Mouse (Mus musculus) limb, embryonic 11.5 days (tissue): ENCODE measurements around the gene Cenpm. TPM values are rescaled to one million over a fixed set of nuclear protein-coding genes. Genes with fewer than 3 reads are reported as not detected.

Experiments
- ATAC-seq: fragments of 200-750 bp; cut with Nextera tagmentation; 2 replicates; pipeline ENCODE4 v1.8.0; 2017; ENCODE audit warnings: low read depth; ENCODE audit not compliant: insufficient number of reproducible peaks, low FRiP score, low TSS enrichment
- DNase-seq: peaks from one replicate; pipeline ENCODE4 v3.0.0-alpha.2; 2015; ENCODE audit warnings: low spot score
- H3K27ac ChIP-seq: fragments of 300-500 bp; sonication (generic); replicated peaks from 2 replicates; pipeline ENCODE4 v1.5.1; 2014; ENCODE audit warnings: low read depth, mild to moderate bottlenecking, low read length
- H3K27me3 ChIP-seq: fragments of 300-500 bp; sonication (generic); 2 replicates; pipeline ENCODE4 v1.6.1; 2014; ENCODE audit warnings: mild to moderate bottlenecking, low read length, mixed read lengths; ENCODE audit not compliant: control insufficient read depth, insufficient read depth
- H3K36me3 ChIP-seq: fragments of 300-500 bp; sonication (generic); 2 replicates; pipeline ENCODE4 v1.6.1; 2014; ENCODE audit warnings: mild to moderate bottlenecking, low read length, moderate library complexity, mixed read lengths; ENCODE audit not compliant: control insufficient read depth, insufficient read depth
- H3K4me1 ChIP-seq: fragments of 300-500 bp; sonication (generic); 2 replicates; pipeline ENCODE4 v1.6.1; 2014; ENCODE audit warnings: low read length, mixed read lengths; ENCODE audit not compliant: control insufficient read depth, insufficient read depth
- H3K4me2 ChIP-seq: fragments of 300-500 bp; sonication (generic); 2 replicates; pipeline ENCODE4 v1.6.1; 2014; ENCODE audit warnings: low read depth, mild to moderate bottlenecking, moderate library complexity; ENCODE audit not compliant: severe bottlenecking
- H3K4me3 ChIP-seq: fragments of 300-500 bp; sonication (generic); 2 replicates; pipeline ENCODE4 v1.5.1; 2014; ENCODE audit warnings: low read depth, low read length
- H3K9ac ChIP-seq: fragments of 300-500 bp; sonication (generic); 2 replicates; pipeline ENCODE4 v1.6.1; 2014; ENCODE audit warnings: mild to moderate bottlenecking, low read length
- H3K9me3 ChIP-seq: fragments of 300-500 bp; sonication (generic); 2 replicates; pipeline ENCODE4 v1.6.1; 2016; ENCODE audit warnings: low read length; ENCODE audit not compliant: control insufficient read depth
- WGBS: fragments of 180-500 bp; shearing (Covaris S2); extraction: QIAGEN DNeasy Blood & Tissue Kit; methylation state at CpG from one replicate; pipeline ENCODE4 v1.1.7; 2014; 5-methylcytosine and 5-hydroxymethylcytosine counted together
- polyA plus RNA-seq: library from polyadenylated mRNA; unstranded; fragments of >200 nt; fragmentation: Nextera tagmentation; extraction: Ambion mirVana; gene quantifications from 2 replicates; pipeline ENCODE4 v1.2.1, GENCODE M21; 2014

Cenpm gene
- polyA plus RNA-seq, 1 experiment from 2014 or later: 89.3 TPM

- H3K9ac ChIP-seq: no peak overlapping the region
- H3K4me2 ChIP-seq: no peak overlapping the region
- ATAC-seq (no peak), DNase-seq (peak; percentile 62)
- H3K36me3 ChIP-seq: peaks cover 58% of the 10 kb centered on the region
- no peaks in the 10 kb centered on the region for H3K4me1 ChIP-seq
- H3K9me3 ChIP-seq: peaks cover 4% of the 10 kb centered on the region; the same call in 1 of the 2 replicates
- WGBS: 96% methylated on average over 10 of the region's 10 CpGs
- H3K27ac ChIP-seq: no peak overlapping the region
- H3K27me3 ChIP-seq: no peaks in the 10 kb centered on the region
- H3K4me3 ChIP-seq: no peak overlapping the region
These were observed 55.9 kb downstream of the Cenpm start for GRCm38 (mm10) chr15:82188481-82189240.

- Histone ChIP-seq H3K36me3 (peaks cover 56% of the 10 kb centered on the region), H3K27ac (no peak overlapping the region), H3K4me2 (no peak overlapping the region), H3K27me3 (no peaks in the 10 kb centered on the region), H3K9ac (no peak overlapping the region), H3K9me3 (peaks cover 4% of the 10 kb centered on the region; the same call in 1 of the 2 replicates), H3K4me3 (no peak overlapping the region), H3K4me1 (no peaks in the 10 kb centered on the region)
- WGBS: 89% methylated on average over 1 of the region's 1 CpGs
- no peak for ATAC-seq
- DNase-seq: no peak
These were observed 56.6 kb downstream of the Cenpm start for GRCm38 (mm10) chr15:82187924-82188323.

- Histone ChIP-seq H3K27me3 (no peaks in the 10 kb centered on the region), H3K4me3 (no peak overlapping the region), H3K4me1 (no peaks in the 10 kb centered on the region), H3K4me2 (no peak overlapping the region), H3K27ac (no peak overlapping the region), H3K9me3 (peaks cover 4% of the 10 kb centered on the region; the same call in 1 of the 2 replicates), H3K36me3 (peaks cover 54% of the 10 kb centered on the region), H3K9ac (no peak overlapping the region)
- 92% methylated on average over 4 of the region's 4 CpGs for WGBS
- no peak for DNase-seq
- no peak for ATAC-seq
These were observed 57.1 kb downstream of the Cenpm start for GRCm38 (mm10) chr15:82187401-82187800.

- WGBS: 93% methylated on average over 5 of the region's 5 CpGs
- no peaks in the 10 kb centered on the region for H3K4me1 ChIP-seq
- DNase-seq (no peak), ATAC-seq (no peak)
- H3K4me2 ChIP-seq: no peak overlapping the region
- H3K9ac ChIP-seq: no peak overlapping the region
- H3K4me3 ChIP-seq: no peak overlapping the region
- H3K27ac ChIP-seq: no peak overlapping the region
- H3K36me3 ChIP-seq: peaks cover 54% of the 10 kb centered on the region
- H3K27me3 ChIP-seq: no peaks in the 10 kb centered on the region
- H3K9me3 ChIP-seq: peaks cover 4% of the 10 kb centered on the region; the same call in 1 of the 2 replicates
These were observed 57.6 kb downstream of the Cenpm start for GRCm38 (mm10) chr15:82186931-82187330.

GRCm38 (mm10) chr15:82186131-82186530 lies 58.4 kb downstream of the Cenpm start:
- Histone ChIP-seq H3K27ac (no peak overlapping the region), H3K36me3 (peaks cover 61% of the 10 kb centered on the region), H3K4me2 (no peak overlapping the region), H3K4me1 (no peaks in the 10 kb centered on the region), H3K27me3 (no peaks in the 10 kb centered on the region), H3K4me3 (no peak overlapping the region), H3K9me3 (peaks cover 4% of the 10 kb centered on the region; the same call in 1 of the 2 replicates), H3K9ac (no peak overlapping the region)
- 86% methylated on average over 14 of the region's 14 CpGs for WGBS
- ATAC-seq (no peak), DNase-seq (no peak)

GRCm38 (mm10) chr15:82185062-82185783 lies 59.3 kb downstream of the Cenpm start:
- H3K4me2 ChIP-seq: no peak overlapping the region
- peaks cover 4% of the 10 kb centered on the region; the same call in 1 of the 2 replicates for H3K9me3 ChIP-seq
- no peak overlapping the region for H3K4me3 ChIP-seq
- no peaks in the 10 kb centered on the region for H3K4me1 ChIP-seq
- no peak for DNase-seq
- no peak overlapping the region for H3K27ac ChIP-seq
- no peaks in the 10 kb centered on the region for H3K27me3 ChIP-seq
- no peak for ATAC-seq
- H3K9ac ChIP-seq: no peak overlapping the region
- 85% methylated on average over 14 of the region's 14 CpGs for WGBS
- H3K36me3 ChIP-seq: peaks cover 65% of the 10 kb centered on the region

- Histone ChIP-seq H3K4me2 (no peak overlapping the region), H3K4me1 (no peaks in the 10 kb centered on the region), H3K9me3 (peaks cover 4% of the 10 kb centered on the region; the same call in 1 of the 2 replicates), H3K4me3 (no peak overlapping the region), H3K27ac (no peak overlapping the region), H3K27me3 (no peaks in the 10 kb centered on the region), H3K9ac (no peak overlapping the region), H3K36me3 (peaks cover 71% of the 10 kb centered on the region)
- 90% methylated on average over 10 of the region's 10 CpGs for WGBS
- no peak for DNase-seq
- ATAC-seq: no peak
These were observed 59.9 kb downstream of the Cenpm start for GRCm38 (mm10) chr15:82184656-82185055.

- Histone ChIP-seq H3K4me2 (no peak overlapping the region), H3K9ac (no peak overlapping the region), H3K36me3 (peaks cover 72% of the 10 kb centered on the region), H3K4me3 (no peak overlapping the region), H3K4me1 (no peaks in the 10 kb centered on the region), H3K9me3 (peaks cover 4% of the 10 kb centered on the region; the same call in 1 of the 2 replicates), H3K27me3 (no peaks in the 10 kb centered on the region), H3K27ac (no peak overlapping the region; the same call in 1 of the 2 replicates)
- DNase-seq (no peak), ATAC-seq (no peak)
- WGBS: 89% methylated on average over 7 of the region's 7 CpGs
These were observed 60.4 kb downstream of the Cenpm start for GRCm38 (mm10) chr15:82184183-82184582.
